Mouse (Mus musculus) thymus, adult 2 months (tissue): Measurements from ENCODE around the gene Ttc3. TPM values are rescaled to one million over a fixed set of nuclear protein-coding genes. Genes with fewer than 3 reads are reported as not detected.
"Not testable (repeated sequence)": the region's sequence is repeated elsewhere in the genome, so short reads cannot be mapped to it uniquely, and the experiment has no call there.

Experiments
- DNase-seq: peaks from one replicate; pipeline ENCODE4 v3.0.0; 2021
- H3K27ac ChIP-seq: fragments of 200-500 bp; 2 replicates; pipeline ENCODE4 v1.5.1; 2012; ENCODE audit warnings: low read length, control low read depth; ENCODE audit not compliant: control insufficient read depth, insufficient read depth
- H3K27me3 ChIP-seq: fragments of 200-500 bp; 2 replicates; pipeline ENCODE4 v1.6.1; 2012; ENCODE audit warnings: mild to moderate bottlenecking, low read length, moderate library complexity, mixed read lengths; ENCODE audit not compliant: control insufficient read depth, insufficient read depth
- H3K36me3 ChIP-seq: fragments of 200-500 bp; 2 replicates; pipeline ENCODE4 v1.6.1; 2012; ENCODE audit warnings: mild to moderate bottlenecking, low read length, moderate library complexity; ENCODE audit not compliant: control insufficient read depth, insufficient read depth
- H3K4me1 ChIP-seq: fragments of 200-500 bp; replicated peaks from 2 replicates; pipeline ENCODE4 v1.6.1; 2012; ENCODE audit warnings: low read length; ENCODE audit not compliant: control insufficient read depth, insufficient read depth
- H3K4me3 ChIP-seq: fragments of 200-500 bp; 2 replicates; pipeline ENCODE4 v1.5.1; 2012; ENCODE audit warnings: mild to moderate bottlenecking, low read length, control low read depth, moderate library complexity; ENCODE audit not compliant: control insufficient read depth, insufficient read depth
- CTCF ChIP-seq: fragments of 200-500 bp; IDR thresholded peaks from 2 replicates; pipeline ENCODE4 v1.5.1; 2012; ENCODE audit warnings: mild to moderate bottlenecking, control low read depth, low read length, moderate library complexity, borderline replicate concordance; ENCODE audit not compliant: control insufficient read depth, poor library complexity, insufficient read depth; ENCODE audit errors: extremely low read depth
- POLR2A ChIP-seq: fragments of 200-500 bp; IDR thresholded peaks from 2 replicates; pipeline ENCODE4 v1.6.1; 2012; ENCODE audit warnings: mild to moderate bottlenecking, low read length, control low read depth, moderate library complexity; ENCODE audit not compliant: control insufficient read depth, poor library complexity, insufficient read depth; ENCODE audit errors: extremely low read depth
- WGBS: fragments of 180-500 bp; shearing (Covaris S2); methylation state at CpG from one replicate; pipeline ENCODE4 v1.1.7; 2018; 5-methylcytosine and 5-hydroxymethylcytosine counted together
- polyA plus RNA-seq: library from polyadenylated mRNA; depleted of rRNA; stranded (reverse); fragments of >200 nt; gene quantifications from 2 replicates; pipeline ENCODE4 v1.2.3, GENCODE M21; 2012

Ttc3 gene
- polyA plus RNA-seq, 1 experiment: 63.6 TPM

GRCm38 (mm10) chr16:94330429-94330828, 40.0 kb upstream of the Ttc3 start:
- no peak for DNase-seq
- H3K4me3 ChIP-seq: no peak overlapping the region
- 97% methylated on average over 5 of the region's 5 CpGs for WGBS
- peaks cover 22% of the 10 kb centered on the region for H3K27me3 ChIP-seq
- peaks cover 12% of the 10 kb centered on the region for H3K4me1 ChIP-seq
- no peaks in the 10 kb centered on the region for H3K36me3 ChIP-seq
- TF ChIP-seq POLR2A: no peak
- TF ChIP-seq CTCF: no peak
- no peak overlapping the region for H3K27ac ChIP-seq

DNA sequence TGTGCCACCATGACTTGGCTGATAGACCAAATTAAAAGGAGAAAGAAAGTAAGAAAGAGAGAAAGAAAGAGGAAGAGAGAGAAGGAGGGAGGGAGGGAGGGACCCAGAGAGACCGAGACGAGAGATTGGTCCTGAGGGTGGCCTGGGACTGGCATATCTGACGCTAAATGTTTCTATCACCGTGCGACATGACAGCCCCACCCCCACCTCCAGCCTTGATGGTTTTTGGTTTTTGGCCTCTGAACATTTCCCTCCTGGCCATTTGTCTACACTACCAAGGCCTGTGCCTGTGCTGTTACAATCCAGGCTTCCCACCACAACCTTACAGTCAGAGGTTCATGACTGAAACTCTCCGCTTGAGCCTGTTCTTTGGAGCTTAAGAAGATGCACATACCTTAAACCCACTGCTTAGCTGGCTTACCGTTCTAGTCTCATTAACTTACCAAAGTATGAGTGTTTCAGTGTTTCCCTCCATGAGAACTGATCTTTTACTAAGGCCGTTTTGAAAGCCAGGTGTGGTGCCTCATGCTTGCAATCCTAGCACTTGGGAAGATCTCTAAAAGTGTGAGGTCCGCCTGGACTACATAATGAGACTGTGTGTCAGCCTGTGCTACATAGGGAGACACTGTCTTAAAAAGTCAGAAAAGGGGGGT, 39.1 kb upstream of the Ttc3 start:
- 95% methylated on average over 9 of the region's 9 CpGs for WGBS
- TF ChIP-seq CTCF (no peak), POLR2A (no peak)
- Histone ChIP-seq H3K36me3 (no peaks in the 10 kb centered on the region), H3K27me3 (peaks cover 22% of the 10 kb centered on the region), H3K4me1 (peaks cover 12% of the 10 kb centered on the region), H3K4me3 (no peak overlapping the region), H3K27ac (no peak overlapping the region)
- DNase-seq: no peak

- DNase-seq: peak; percentile 68
- Histone ChIP-seq H3K4me3 (no peak overlapping the region), H3K27ac (no peak overlapping the region), H3K4me1 (peaks cover 12% of the 10 kb centered on the region), H3K36me3 (no peaks in the 10 kb centered on the region), H3K27me3 (peaks cover 21% of the 10 kb centered on the region)
- TF ChIP-seq POLR2A (no peak), CTCF (0 out of 2 replicates have a peak, but pooled peaks have one; percentile 17)
- WGBS: 83% methylated on average over 5 of the region's 5 CpGs
Measured at GRCm38 (mm10) chr16:94331886-94332252, 38.5 kb upstream of the Ttc3 start.

GRCm38 (mm10) chr16:94335656-94336055, 34.8 kb upstream of the Ttc3 start:
- H3K27me3 ChIP-seq: no peaks in the 10 kb centered on the region
- H3K4me1 ChIP-seq: no peaks in the 10 kb centered on the region
- TF ChIP-seq CTCF (no peak), POLR2A (no peak)
- no peak overlapping the region for H3K4me3 ChIP-seq
- H3K36me3 ChIP-seq: no peaks in the 10 kb centered on the region
- DNase-seq: no peak
- 50% methylated on average over 5 of the region's 5 CpGs for WGBS
- no peak overlapping the region for H3K27ac ChIP-seq

DNA sequence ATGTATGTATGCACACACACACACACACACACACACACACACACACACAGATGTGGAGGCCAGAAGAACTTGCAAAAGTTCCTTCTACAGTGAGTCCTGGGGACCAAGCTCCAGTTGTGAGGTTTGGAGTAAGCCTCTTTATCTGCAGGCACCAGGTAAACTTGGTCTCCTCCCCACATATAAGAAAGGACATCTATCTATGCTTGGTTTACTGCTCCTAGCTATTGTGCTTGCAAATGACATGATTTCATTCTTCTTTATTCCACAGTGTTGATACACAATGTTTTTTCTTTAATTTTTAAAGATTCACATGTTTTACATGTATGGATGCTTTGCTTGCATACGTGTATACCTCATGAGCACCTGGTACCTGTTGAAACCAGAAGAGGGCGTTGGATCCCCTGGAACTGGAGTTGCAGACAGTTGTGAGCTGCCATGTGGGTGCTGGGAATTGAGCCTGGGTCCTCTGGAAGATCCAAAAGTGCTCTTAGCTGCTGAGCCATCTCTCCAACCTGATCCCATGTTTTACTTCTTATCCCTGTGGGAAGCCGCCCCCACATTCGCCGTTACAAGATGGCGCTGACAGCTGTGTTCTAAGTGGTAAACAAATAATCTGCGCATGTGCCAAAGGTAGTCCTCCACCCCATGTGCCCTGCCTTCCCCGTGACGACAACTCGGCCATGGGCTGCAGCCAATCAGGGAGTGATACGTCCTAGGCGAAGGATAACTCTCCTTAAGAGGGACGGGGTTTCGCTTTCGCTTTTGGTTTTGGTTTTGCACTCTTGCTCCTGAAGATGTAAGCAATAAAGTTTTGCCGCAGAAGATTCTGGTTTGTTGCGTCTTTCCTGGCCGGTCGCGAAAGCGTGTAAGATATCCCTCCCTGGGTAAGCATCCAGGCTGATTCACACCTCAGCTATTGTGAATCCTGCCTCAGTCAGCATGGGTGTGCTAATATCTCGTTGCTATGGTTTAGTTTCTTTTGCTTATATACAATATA, 31.0 kb upstream of the Ttc3 start:
- DNase-seq: not testable (repeated sequence)
- 96% methylated on average over 22 of the region's 22 CpGs for WGBS

DNA sequence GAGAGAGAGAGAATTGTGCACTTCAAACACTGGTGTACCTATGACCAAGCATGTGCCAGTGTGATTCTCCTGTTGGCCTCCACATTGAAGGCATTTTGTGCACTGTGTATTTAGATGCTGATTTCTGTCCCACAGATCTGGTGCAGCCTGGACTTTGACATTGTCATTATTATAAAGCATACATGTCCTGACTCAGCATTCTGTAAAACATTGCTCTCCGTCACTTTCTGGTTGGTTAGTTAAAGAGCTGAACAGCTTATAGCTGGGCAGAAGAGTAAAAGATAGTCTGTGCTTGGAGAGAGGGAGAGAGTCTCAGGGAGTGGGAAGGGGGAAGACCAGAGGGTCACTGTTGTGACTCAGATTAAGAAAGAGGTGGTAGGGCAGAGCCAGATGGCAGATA, 24.7 kb upstream of the Ttc3 start:
- TF ChIP-seq CTCF (no peak), POLR2A (no peak)
- H3K4me3 ChIP-seq: no peak overlapping the region
- 93% methylated on average over 1 of the region's 1 CpGs for WGBS

More for the DNA sequence above, 31.0 kb upstream of the Ttc3 start:
- H3K4me3 ChIP-seq, H3K27me3 ChIP-seq, H3K27ac ChIP-seq, H3K4me1 ChIP-seq, H3K36me3 ChIP-seq: not testable (repeated sequence)

More for the DNA sequence above, 24.7 kb upstream of the Ttc3 start:
- H3K36me3 ChIP-seq: no peaks in the 10 kb centered on the region
- H3K27ac ChIP-seq: no peak overlapping the region
- DNase-seq: no peak
- H3K27me3 ChIP-seq: no peaks in the 10 kb centered on the region
- no peaks in the 10 kb centered on the region for H3K4me1 ChIP-seq
